Mouse (Mus musculus): ENCODE results near the gene Tspan4.

The Tspan4 gene

GRCm38 (mm10) chr7:141439140-141439679 lies 35.8 kb upstream of the Tspan4 start:
- 94% methylated on average over 10 of the region's 10 CpGs for WGBS

DNA sequence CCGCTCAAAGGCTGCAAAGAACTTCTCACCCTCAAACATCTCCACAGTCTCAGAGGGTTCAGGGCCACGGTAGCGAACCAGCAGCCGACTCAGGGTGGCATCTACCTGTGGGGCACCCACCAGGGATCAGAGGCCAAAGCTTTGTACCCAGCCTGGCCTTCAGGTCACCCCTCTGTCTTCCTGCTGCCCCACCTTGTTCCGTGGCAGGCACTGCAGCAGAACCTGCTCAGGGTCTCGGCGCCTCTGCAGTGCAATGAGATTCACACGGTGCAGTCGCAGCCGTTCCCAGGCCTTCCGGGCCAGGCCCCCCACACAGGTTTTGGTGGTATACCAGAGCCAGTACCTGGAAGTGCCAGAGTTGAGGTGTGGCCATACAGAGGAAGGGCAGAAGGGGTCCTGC lies 35.2 kb upstream of the Tspan4 start:
- WGBS: 95% methylated on average over 11 of the region's 11 CpGs

DNA sequence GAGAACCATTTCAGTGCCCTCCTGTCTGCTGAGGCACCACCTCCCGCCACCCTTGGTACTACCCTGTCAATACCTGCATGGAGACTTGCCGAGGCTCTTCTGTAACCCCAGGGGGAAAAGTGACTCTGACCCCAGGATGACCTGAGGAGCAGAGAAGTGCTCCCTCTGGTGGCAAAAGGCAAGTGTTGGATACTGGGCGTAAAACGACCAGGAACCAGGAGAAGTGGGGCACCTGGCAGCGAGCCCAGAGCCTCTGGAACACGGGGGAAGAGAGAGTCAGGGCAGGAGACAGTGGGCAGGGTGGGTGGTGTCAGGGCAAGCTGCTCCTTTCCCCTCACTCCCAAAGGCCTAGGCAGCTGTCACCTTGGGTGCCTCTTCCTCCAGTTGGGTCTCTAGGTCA lies 34.4 kb upstream of the Tspan4 start:
- 26% methylated on average over 6 of the region's 6 CpGs for WGBS

DNA sequence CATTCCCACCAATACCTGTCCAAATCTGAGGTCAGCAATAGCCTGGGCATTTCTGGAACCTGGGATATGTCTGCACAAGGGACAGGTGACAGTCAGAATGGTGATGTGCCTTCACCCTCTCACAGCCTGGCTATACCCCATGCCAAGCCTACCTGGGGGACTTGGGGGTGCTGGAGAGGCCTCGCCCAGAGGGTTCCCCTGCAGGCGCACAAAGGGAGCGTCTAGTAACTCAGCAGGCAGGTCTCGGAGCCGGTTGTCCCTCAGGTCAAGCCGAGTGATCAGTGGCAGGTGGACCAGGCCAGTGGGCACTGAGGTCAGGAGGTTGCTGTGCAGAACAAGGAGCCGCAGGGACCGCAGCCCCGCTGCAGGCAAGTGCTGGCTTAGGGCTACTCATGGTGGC lies 33.6 kb upstream of the Tspan4 start:
- 95% methylated on average over 9 of the region's 9 CpGs for WGBS

- 95% methylated on average over 13 of the region's 13 CpGs for WGBS
Observed at GRCm38 (mm10) chr7:141442199-141442598, 32.8 kb upstream of the Tspan4 start.

- 23% methylated on average over 12 of the region's 12 CpGs for WGBS
Observed at GRCm38 (mm10) chr7:141443081-141443821, 31.8 kb upstream of the Tspan4 start.

DNA sequence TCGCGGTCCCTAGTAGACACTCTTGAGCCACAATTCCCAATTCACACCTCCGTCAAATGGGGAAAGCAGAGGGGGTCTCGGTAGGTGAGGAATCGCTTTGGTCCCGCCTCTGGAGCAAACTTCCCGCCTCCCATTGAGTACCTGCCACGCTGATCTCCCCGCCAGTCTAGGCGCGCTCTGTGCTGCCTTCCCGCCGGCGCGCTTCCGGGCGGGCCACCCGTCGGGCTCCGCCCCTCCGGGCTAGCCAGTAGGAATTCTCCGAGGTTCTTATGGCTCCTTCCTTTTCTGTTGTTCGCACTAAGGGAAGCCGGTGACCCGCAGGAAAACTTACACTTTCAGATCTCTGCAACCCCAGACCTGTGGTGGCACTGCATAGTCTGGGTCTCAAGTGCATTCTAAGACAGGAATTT lies 31.2 kb upstream of the Tspan4 start, which contains the start of gene Pidd1:
Pidd1 (minus strand) TSS at position 198 of the 410 bp plus-strand sequence.
- 1% methylated on average over 25 of the region's 25 CpGs for WGBS

- 85% methylated on average over 3 of the region's 3 CpGs for WGBS
Observed at GRCm38 (mm10) chr7:141446374-141446773, 28.7 kb upstream of the Tspan4 start.

- under 1% methylated on average over 63 of the region's 63 CpGs for WGBS
Observed at GRCm38 (mm10) chr7:141447110-141447991, 27.7 kb upstream of the Tspan4 start, which contains the start of gene Rplp2. Rplp2 (plus strand) TSS chr7:141447370.

DNA sequence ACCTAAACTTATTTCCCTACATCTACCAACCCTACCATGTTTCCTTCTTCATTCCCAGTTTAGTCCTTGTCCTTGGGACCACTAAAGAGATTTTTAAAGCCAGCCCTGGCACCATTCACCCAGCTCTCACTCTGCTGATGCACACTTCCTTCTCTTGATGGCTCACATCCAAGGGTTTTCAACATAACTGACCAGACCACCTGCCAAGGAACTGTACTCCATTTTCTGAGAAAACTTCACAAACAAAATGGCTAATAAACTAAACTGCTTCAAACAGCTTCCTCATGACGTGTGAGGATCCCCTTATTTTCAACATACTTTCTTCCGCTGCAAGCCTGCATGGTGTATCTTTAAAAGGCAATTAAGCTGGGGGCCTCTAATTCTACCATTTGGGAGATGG lies 21.4 kb upstream of the Tspan4 start:
- WGBS: 72% methylated on average over 2 of the region's 2 CpGs

GRCm38 (mm10) chr7:141454967-141455551 lies 20.0 kb upstream of the Tspan4 start, which contains the start of gene Pnpla2:
Pnpla2 (plus strand) TSS chr7:141455198.
- under 1% methylated on average over 45 of the region's 45 CpGs for WGBS

GRCm38 (mm10) chr7:141455610-141456314 lies 19.3 kb upstream of the Tspan4 start:
- 3% methylated on average over 23 of the region's 23 CpGs for WGBS

DNA sequence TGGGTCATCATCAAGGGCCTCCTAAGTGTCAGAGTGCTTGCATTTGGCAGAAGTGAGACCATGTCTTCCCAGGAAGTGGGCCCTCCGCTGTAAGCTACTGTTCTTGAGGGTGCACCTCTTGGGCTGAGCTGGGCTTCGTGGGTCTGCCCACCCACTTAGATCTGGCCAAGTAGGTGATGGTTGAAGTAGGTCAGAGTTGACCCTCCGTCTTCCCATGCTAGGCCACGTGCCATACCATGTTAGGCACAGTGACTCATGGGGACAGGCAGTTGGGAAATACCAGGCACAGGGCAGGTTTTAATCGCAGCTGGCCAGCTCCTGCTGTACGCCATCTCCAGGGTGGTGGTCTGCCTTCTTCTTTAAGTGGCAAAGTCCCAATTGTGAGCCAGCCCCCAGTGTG lies 18.3 kb upstream of the Tspan4 start:
- WGBS: 79% methylated on average over 6 of the region's 6 CpGs

DNA sequence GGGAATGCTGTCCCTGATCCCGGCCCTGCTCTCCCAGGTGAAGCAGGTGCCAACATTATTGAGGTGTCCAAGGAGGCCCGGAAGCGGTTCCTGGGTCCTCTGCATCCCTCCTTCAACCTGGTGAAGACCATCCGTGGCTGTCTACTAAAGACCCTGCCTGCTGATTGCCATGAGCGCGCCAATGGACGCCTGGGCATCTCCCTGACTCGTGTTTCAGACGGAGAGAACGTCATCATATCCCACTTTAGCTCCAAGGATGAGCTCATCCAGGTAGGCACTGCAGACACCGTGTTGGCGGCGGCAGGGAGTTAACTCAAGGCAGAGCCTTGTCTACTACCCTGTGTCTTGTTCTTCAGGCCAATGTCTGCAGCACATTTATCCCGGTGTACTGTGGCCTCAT lies 17.8 kb upstream of the Tspan4 start:
- 92% methylated on average over 14 of the region's 14 CpGs for WGBS

- 85% methylated on average over 15 of the region's 15 CpGs for WGBS
Observed at GRCm38 (mm10) chr7:141457986-141458660, 16.9 kb upstream of the Tspan4 start.

DNA sequence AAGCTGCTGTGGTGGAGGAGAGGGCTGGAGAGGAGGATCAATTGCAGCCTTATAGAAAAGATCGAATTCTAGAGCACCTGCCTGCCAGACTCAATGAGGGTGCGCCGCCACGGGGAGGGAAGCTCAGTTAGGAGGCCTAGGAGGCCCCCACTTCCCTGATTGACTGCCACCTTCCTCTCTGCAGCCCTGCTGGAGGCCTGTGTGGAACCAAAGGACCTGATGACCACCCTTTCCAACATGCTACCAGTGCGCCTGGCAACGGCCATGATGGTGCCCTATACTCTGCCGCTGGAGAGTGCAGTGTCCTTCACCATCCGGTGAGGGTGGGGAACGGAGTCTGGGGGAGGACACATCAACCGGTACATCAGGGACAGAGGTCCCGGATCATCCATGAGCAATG lies 16.4 kb upstream of the Tspan4 start:
- 90% methylated on average over 11 of the region's 11 CpGs for WGBS

GRCm38 (mm10) chr7:141459301-141459711 lies 15.7 kb upstream of the Tspan4 start:
- 90% methylated on average over 17 of the region's 17 CpGs for WGBS

DNA sequence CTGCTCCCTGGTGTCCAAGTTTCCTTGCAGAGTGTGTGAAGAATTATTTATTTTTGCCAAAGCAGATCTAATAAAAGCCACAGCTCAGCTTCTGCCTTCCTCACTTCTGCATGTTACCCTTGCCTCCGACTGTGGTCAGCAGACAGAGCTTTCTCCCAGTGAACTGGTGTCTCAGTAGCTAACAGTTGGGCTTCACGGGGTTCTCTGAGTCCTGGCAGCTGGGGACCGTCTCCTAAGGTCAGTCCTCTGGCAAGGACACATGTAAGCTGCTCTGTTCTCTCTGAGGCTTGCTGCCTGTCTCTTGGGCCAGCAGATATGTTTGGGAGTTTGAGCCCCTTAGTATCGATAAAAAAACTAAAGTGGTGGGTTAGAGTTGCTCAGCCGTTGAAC lies 15.0 kb upstream of the Tspan4 start:
- WGBS: 75% methylated on average over 5 of the region's 5 CpGs

DNA sequence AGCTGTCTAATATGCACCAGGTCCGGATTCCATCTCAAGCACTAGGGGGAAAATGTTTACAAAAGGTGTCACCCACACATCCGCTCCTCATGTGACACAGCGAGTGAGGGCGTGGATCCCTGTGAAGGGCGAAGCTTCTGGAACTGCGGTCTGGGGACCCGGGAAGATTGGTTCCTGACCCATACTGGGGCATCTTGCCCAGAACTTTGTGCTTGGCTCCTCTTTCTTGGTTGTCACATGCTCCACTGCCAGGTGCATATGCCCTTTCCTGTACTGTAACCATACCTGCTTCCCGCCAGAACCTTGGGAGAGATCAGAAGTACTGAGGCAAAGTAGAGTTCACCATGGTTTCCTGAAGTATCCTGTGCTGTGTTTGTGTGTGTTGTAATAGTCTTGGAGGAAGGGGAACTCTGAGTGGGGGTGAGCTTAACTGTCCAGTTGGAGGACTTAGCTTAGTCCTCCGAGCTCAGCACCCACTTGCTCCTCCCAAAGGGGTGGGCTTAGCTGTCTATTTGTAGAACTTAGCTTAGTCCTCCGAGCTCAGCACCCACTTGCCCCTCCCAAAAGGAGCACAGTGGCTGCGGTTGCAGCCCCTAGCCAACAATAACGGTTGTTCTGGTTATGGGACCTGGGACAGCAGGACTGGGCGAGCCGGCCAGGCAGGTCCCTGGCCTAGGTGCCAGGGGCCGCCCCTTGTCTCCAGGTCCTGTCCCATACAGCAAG lies 14.5 kb upstream of the Tspan4 start, which contains the start of gene Cracr2b:
Cracr2b (plus strand) TSS at position 704 of the 723 bp plus-strand sequence.
- WGBS: 67% methylated on average over 15 of the region's 15 CpGs
